Mouse (Mus musculus) brown adipose tissue, adult 24 weeks (tissue): ENCODE data around the gene Mgll. TPM values are rescaled to one million over a fixed set of nuclear protein-coding genes. Genes with fewer than 3 reads are reported as not detected.
A peak's percentile ranks its signal among the peaks of the same experiment; 100 is the strongest.

Source experiments
- H3K27ac ChIP-seq: fragments of 200-500 bp; replicated peaks from 2 replicates; pipeline ENCODE4 v1.5.1; 2012; ENCODE audit warnings: low read depth, mild to moderate bottlenecking, low read length
- H3K4me1 ChIP-seq: fragments of 200-500 bp; 2 replicates; pipeline ENCODE4 v1.6.1; 2012; ENCODE audit warnings: low read length, mixed read lengths; ENCODE audit not compliant: control insufficient read depth, insufficient read depth, insufficient read length
- H3K4me3 ChIP-seq: fragments of 200-500 bp; 2 replicates; pipeline ENCODE4 v1.5.1; 2012; ENCODE audit warnings: low read depth, mild to moderate bottlenecking, low read length, moderate library complexity; ENCODE audit not compliant: insufficient read depth
- polyA plus RNA-seq: library from polyadenylated mRNA; stranded (reverse); fragments of >200 nt; gene quantifications from 2 replicates; pipeline ENCODE4 v1.2.4, GENCODE M21; 2012; ENCODE audit not compliant: missing spikeins, insufficient read depth, insufficient read length

Mgll gene
- polyA plus RNA-seq, 1 experiment: 493 TPM

- Histone ChIP-seq H3K4me1 (peaks cover 50% of the 10 kb centered on the region), H3K27ac (peak overlapping the region; percentile 95), H3K4me3 (no peak overlapping the region)
Observed at GRCm38 (mm10) chr6:88809091-88810037, 85.2 kb downstream of the Mgll start.

- Histone ChIP-seq H3K4me3 (no peak overlapping the region), H3K27ac (peak overlapping the region; percentile 95), H3K4me1 (peaks cover 46% of the 10 kb centered on the region)
Observed at GRCm38 (mm10) chr6:88810291-88810690, 86.1 kb downstream of the Mgll start.

GRCm38 (mm10) chr6:88811396-88811795 lies 87.2 kb downstream of the Mgll start:
- peaks cover 46% of the 10 kb centered on the region for H3K4me1 ChIP-seq
- H3K27ac ChIP-seq: peak overlapping the region; percentile 95
- H3K4me3 ChIP-seq: no peak overlapping the region

- Histone ChIP-seq H3K4me1 (peaks cover 44% of the 10 kb centered on the region), H3K4me3 (no peak overlapping the region), H3K27ac (peak overlapping the region; percentile 87)
Observed at GRCm38 (mm10) chr6:88811880-88812400, 87.7 kb downstream of the Mgll start.

GRCm38 (mm10) chr6:88812886-88813285 lies 88.7 kb downstream of the Mgll start:
- H3K27ac ChIP-seq: peak overlapping the region; percentile 87
- peaks cover 35% of the 10 kb centered on the region for H3K4me1 ChIP-seq
- no peak overlapping the region for H3K4me3 ChIP-seq

- Histone ChIP-seq H3K4me1 (peaks cover 31% of the 10 kb centered on the region), H3K4me3 (no peak overlapping the region), H3K27ac (no peak overlapping the region)
Observed at GRCm38 (mm10) chr6:88813832-88814231, 89.6 kb downstream of the Mgll start.

- H3K4me3 ChIP-seq: no peak overlapping the region
- peaks cover 35% of the 10 kb centered on the region for H3K4me1 ChIP-seq
- H3K27ac ChIP-seq: 0 out of 2 replicates have a peak overlapping the region, but pooled peaks have one; percentile 21
Observed at GRCm38 (mm10) chr6:88815036-88815435, 90.8 kb downstream of the Mgll start.

GRCm38 (mm10) chr6:88815489-88815888 lies 91.3 kb downstream of the Mgll start:
- Histone ChIP-seq H3K4me3 (no peak overlapping the region), H3K4me1 (peaks cover 35% of the 10 kb centered on the region), H3K27ac (peak overlapping the region; percentile 21; the same call in 1 of the 2 replicates)

- no peak overlapping the region; the same call in 1 of the 2 replicates for H3K27ac ChIP-seq
- H3K4me3 ChIP-seq: no peak overlapping the region
Observed at GRCm38 (mm10) chr6:88816913-88817312, 92.7 kb downstream of the Mgll start.

GRCm38 (mm10) chr6:88820853-88821252 lies 96.6 kb downstream of the Mgll start:
- H3K4me1 ChIP-seq: peaks cover 32% of the 10 kb centered on the region
- no peak overlapping the region for H3K4me3 ChIP-seq
- peak overlapping the region; percentile 78 for H3K27ac ChIP-seq

More at GRCm38 (mm10) chr6:88816913-88817312, 92.7 kb downstream of the Mgll start:
- H3K4me1 ChIP-seq: peaks cover 38% of the 10 kb centered on the region

GRCm38 (mm10) chr6:88821294-88821693 lies 97.1 kb downstream of the Mgll start:
- Histone ChIP-seq H3K4me1 (peaks cover 32% of the 10 kb centered on the region), H3K27ac (peak overlapping the region; percentile 78), H3K4me3 (no peak overlapping the region)

- Histone ChIP-seq H3K4me1 (peaks cover 32% of the 10 kb centered on the region), H3K27ac (peak overlapping the region; percentile 78), H3K4me3 (no peak overlapping the region)
Observed at GRCm38 (mm10) chr6:88821901-88822300, 97.7 kb downstream of the Mgll start.

GRCm38 (mm10) chr6:88824183-88824582 lies 100.0 kb downstream of the Mgll start:
- Histone ChIP-seq H3K4me1 (peaks cover 25% of the 10 kb centered on the region), H3K27ac (no peak overlapping the region), H3K4me3 (no peak overlapping the region)

GRCm38 (mm10) chr6:88826088-88826487 lies 101.9 kb downstream of the Mgll start:
- Histone ChIP-seq H3K4me3 (no peak overlapping the region), H3K4me1 (peaks cover 20% of the 10 kb centered on the region), H3K27ac (no peak overlapping the region; the same call in 1 of the 2 replicates)

- no peak overlapping the region for H3K27ac ChIP-seq
Observed at GRCm38 (mm10) chr6:88826545-88826944, 102.3 kb downstream of the Mgll start.

More at GRCm38 (mm10) chr6:88826545-88826944, 102.3 kb downstream of the Mgll start:
- Histone ChIP-seq H3K4me3 (no peak overlapping the region), H3K4me1 (peaks cover 15% of the 10 kb centered on the region)
